Mouse (Mus musculus): ENCODE data around the gene Wnt9a.
"Not testable (repeated sequence)": the region's sequence is repeated elsewhere in the genome, so short reads cannot be mapped to it uniquely, and the experiment has no call there.

Gene Wnt9a

GRCm38 (mm10) chr11:59335150-59335549, 28.4 kb downstream of the Wnt9a start:
- peak in 1 of 2 experiments; percentile 27 for DNase-seq (ENCODE audit: low spot score in 2 of 2)

DNA sequence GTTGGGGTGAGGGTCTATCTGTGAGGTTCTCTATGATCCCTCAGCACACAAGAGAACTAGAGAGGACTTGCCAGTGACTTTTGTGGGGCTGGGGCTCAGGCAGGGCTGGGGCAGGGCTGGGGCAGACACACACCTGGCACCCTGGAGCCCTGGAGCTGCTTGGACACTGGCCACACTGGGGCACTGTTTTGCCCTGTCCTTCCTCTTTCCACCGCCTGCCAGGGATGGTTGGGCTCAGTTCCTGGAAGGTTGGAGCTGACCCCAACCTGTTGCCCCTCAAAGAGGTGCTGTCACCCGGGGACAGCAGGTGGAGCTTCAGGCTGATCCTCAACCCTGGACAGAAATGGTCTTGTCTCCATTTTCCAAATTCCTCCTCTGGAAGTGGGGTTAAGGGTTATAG, 29.2 kb downstream of the Wnt9a start:
- no peak for DNase-seq (ENCODE audit: low spot score in 2 of 2)

GRCm38 (mm10) chr11:59336381-59336780, 29.7 kb downstream of the Wnt9a start:
- no peak for DNase-seq (ENCODE audit: low spot score in 2 of 2)

DNA sequence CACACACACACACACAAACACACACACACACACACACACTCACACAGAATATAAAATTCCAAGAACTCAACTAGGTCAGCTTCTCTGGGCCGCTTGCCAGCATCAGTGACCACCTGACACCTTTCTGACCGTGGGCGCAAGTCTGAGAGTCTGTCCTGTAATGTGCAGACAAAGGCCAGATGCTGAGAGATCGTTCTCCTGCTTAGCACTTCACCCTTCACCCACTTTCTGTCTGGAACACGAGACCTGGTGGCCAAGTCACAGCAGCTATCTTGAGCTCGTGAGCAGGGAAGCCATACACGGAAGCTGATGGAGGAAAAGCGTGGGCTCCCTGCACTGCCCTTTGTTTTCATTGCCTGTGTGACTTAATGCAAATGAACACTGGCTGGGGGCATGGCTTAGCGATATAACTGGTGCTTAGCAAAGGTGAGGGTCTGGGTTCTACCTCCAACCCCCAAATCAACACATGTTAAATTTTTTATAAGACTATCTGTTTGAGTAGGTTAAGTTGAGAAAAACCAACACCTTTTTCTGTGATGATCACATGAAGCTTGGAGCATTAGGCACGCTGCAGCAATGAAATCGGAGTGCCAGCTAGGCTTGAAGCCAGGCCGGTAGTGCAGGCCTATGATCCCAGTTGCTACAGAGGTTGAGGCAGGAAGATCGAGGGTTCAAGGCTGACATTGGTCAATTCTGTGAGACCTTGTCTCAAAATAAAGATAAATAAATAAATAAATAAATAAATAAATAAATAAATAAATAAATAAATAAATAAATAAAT, 31.4 kb downstream of the Wnt9a start:
- no peak for DNase-seq (ENCODE audit: low spot score in 2 of 2)

GRCm38 (mm10) chr11:59338736-59339120, 32.0 kb downstream of the Wnt9a start:
- no peak for DNase-seq (ENCODE audit: low spot score in 2 of 2)

DNA sequence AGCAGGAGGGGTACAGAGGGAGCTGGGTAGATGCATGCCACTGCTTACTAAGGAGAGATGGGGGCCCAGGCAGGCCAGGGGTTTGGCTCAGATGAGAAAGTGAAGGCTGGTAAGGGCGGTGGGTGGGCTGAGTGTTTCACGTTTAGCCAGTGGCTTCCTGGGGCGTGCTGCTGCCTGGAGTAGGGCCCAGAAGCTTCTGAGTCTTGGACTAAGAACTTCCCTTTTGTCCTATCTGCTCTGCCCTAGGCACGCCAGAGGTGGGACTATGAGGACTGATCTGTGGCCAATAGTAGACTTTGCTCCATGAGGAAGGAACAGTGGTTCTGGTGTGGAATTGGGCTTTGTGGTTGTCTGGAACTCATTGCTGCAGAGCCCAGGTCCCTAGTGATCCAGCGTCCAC, 36.2 kb downstream of the Wnt9a start:
- no peak for DNase-seq (ENCODE audit: low spot score in 2 of 2)

DNA sequence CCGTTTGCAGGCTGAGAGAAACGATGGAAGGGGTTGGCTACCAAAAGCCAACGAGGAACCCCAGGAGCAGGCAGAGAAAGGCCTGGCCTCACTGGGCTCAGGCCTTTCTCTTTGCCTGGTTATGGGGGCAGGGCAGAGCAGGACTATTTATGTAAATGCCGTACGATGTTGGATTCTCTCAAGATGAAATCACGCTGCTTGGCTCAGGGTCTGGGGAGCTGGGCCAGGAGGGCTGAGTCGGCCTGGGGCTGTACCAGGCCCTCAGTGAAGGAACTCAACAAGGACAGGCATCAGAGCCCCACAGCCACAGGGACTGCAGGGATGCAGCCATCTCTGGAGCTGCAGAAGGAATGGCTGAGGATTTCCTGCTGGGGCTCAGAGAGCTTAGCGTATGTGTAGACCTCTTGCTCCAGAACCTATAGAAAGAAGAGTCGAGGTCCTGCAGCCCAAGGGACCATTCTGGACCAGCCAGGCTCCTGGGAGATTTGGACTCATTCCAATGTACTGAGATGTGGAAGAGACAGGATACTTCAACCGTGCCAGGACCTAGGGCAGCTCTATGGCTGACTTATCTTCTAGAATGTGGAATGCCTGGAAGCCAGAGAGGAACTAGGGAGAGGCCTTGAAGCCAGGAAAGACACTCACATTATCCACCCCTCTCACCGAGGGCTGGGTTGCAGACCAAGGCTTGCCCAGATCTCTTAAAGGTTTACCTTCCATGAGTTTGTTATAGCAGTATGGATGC, 39.6 kb downstream of the Wnt9a start:
- peak; percentile 52 to 72 for DNase-seq (ENCODE audit: low spot score in 2 of 2)

DNA sequence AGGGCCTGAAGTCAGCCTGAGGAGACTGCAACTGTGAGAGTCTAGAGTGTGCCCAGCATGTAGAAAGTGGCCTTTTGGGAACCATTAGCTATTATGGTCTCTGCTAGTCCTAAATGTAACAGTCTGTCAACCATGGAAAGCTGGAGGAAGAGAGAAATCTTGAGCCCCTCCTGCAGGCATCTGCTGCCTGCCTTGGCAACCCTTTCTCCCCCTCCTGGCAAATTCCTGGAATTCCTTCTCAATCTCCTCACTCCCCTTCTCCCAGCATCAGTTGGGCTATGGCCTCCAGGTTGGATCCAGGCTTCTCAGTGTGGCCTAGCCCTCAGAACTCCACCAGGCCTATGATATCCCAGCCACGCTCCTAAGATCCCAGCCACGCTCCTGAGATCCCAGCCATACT, 43.6 kb downstream of the Wnt9a start:
- no peak for DNase-seq (ENCODE audit: low spot score in 2 of 2)

- DNase-seq (ENCODE audit: low spot score in 2 of 2): no peak
Observed at GRCm38 (mm10) chr11:59354793-59355192, 48.1 kb downstream of the Wnt9a start.

DNA sequence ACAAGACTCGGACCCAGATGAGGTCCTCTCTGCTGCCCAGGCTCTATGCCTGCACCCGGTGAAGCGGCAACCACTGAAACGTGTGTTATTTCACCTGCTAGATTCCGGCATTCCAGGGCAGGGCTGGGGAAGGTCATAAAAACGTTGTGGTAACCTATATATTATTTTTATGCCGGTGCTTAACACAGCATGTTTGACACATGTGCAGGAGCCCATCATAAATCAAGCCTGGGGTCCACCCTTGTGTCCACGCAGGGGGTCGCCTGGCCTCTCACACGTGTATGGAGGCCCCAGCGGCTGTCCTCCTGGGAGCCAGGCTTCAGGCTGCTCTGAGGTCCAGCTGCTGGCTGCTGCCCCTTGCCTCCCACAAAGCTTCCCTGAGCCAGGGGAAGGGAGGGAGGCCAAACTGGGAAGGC, 50.2 kb downstream of the Wnt9a start:
- no peak for DNase-seq (ENCODE audit: low spot score in 2 of 2)

GRCm38 (mm10) chr11:59361291-59361690, 54.6 kb downstream of the Wnt9a start:
- DNase-seq (ENCODE audit: low spot score in 2 of 2): no peak

DNA sequence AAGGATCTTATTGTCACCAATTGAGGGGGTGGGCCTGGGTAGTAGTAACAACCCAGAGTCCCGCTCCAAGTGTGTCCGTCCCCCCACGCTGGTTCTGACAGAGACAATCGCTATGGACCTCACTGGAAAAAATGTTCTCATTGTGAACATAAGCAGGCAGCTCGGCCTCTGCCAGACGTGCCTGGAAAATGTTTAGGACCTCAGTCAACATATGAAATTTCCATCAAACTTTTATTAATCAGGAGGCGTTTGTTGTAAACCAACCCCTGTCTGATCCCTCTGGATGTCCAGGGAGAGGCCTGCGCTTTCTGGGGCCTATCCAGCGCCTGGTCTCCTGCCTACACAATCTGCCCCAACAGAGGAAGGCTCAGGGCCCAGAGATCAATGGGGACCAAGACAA, 57.3 kb downstream of the Wnt9a start:
- DNase-seq (ENCODE audit: low spot score in 2 of 2): no peak

DNA sequence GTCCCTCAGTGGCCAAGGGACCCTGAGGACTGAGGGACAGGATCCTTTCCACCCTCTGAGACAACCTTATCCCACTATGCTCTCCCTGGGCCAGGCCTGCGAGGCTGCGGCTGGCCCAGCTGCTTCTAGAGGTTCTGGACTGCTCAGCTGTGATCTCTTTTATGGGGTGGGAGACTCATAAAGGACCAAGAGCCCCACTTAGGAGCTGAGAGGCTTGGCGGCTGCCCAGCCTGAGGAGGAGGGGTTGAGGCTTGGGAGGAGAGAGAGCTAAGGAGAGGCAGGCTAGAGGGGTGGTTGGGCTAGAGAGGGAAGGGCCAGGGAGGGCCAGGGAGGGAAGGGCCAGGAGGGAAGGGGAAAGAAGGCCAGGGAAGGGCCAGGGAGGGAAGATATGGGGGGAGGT, 57.7 kb downstream of the Wnt9a start:
- DNase-seq (ENCODE audit: low spot score in 2 of 2): no peak

- no peak for DNase-seq (ENCODE audit: low spot score in 2 of 2)
Observed at GRCm38 (mm10) chr11:59366031-59366430, 59.3 kb downstream of the Wnt9a start.

DNA sequence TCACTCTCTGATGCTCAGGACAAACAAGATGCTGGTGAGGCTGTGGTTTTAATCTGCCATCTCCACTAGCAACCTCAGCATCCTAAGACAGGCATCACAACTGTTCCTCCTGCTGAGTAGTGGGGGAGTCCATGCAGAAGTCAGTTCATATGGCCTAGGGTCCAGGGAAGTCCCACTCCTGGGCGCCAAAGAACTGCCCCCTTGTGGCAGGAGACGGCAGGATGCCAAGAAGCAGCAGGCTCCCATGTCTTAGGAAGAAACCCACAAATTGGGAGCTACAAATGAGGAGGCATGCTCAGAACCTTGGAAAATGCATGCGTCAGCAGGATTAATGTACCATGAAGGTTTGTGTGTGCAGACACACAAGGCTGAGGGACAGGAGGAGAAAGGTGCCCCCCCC, 59.9 kb downstream of the Wnt9a start:
- no peak for DNase-seq (ENCODE audit: low spot score in 2 of 2)

- not testable (repeated sequence) for DNase-seq (ENCODE audit: low spot score in 2 of 2)
Observed at GRCm38 (mm10) chr11:59367955-59368354, 61.2 kb downstream of the Wnt9a start.

DNA sequence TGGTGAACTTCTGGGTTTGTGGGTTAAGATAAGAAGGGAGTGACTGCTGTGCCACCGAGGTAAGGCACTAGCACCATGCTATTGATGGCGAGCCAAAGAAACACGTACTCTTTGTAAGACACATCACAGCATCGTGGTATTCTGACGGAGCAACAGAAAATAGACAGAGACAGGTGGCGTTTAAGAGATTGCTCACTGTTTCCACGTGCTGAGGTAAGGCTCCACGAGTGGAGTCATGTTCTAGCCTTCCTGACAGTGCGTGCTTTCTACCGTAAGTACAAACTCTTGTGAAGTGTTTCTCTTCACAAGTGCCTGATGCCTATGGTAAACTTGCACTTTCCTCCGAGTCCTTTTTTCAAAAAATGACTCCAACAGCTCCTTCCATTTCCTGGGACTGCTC, 63.1 kb downstream of the Wnt9a start:
- no peak for DNase-seq (ENCODE audit: low spot score in 2 of 2)

GRCm38 (mm10) chr11:59375475-59375874, 68.7 kb downstream of the Wnt9a start, which contains the start of gene Prss38:
Prss38 (minus strand) TSS chr11:59375657.
- no peak for DNase-seq (ENCODE audit: low spot score in 2 of 2)

DNA sequence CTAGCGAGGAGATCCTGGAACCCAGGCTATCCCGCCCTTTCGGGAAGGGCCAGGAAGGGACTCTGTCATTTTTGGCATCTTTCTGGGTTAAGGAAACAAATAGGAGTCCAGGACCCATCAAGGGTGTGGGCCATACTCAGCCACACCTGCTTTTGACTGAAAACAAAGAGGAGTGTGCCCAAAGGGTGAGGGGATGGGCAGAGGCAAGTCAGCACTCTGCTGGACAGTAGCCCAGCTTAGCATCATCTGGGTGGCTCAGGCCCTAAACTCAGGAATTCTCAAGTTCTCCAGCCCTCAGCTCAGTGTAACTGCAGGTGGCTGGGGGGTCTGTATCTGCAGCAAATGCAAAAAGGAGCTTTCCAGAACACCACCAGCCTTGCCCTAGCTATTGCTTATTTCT, 71.3 kb downstream of the Wnt9a start:
- DNase-seq (ENCODE audit: low spot score in 2 of 2): no peak

DNA sequence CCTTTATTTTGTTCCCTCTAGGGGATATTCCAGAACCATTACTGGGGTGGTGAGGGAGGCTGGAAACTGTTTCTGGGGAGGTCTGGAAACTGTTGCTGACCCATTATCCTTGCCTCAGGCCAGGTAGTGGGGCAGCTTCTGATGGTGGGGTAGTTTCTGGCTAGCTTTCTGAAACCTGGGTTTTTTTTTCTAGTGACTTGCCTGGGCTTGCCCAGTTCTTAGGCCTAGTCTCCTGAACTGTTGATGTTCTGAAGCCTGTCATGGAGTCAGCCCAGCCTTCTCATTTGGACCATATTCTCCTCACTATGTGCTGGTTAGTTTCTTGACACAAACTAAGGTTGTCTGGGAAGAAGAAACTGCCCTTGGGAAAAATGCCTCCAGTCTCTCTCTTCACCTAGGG, 72.8 kb downstream of the Wnt9a start:
- no peak for DNase-seq (ENCODE audit: low spot score in 2 of 2)

Measured in urinary bladder, postnatal 36 days (tissue).